Mouse (Mus musculus): ENCODE data around the gene Trpv4.

DNA sequence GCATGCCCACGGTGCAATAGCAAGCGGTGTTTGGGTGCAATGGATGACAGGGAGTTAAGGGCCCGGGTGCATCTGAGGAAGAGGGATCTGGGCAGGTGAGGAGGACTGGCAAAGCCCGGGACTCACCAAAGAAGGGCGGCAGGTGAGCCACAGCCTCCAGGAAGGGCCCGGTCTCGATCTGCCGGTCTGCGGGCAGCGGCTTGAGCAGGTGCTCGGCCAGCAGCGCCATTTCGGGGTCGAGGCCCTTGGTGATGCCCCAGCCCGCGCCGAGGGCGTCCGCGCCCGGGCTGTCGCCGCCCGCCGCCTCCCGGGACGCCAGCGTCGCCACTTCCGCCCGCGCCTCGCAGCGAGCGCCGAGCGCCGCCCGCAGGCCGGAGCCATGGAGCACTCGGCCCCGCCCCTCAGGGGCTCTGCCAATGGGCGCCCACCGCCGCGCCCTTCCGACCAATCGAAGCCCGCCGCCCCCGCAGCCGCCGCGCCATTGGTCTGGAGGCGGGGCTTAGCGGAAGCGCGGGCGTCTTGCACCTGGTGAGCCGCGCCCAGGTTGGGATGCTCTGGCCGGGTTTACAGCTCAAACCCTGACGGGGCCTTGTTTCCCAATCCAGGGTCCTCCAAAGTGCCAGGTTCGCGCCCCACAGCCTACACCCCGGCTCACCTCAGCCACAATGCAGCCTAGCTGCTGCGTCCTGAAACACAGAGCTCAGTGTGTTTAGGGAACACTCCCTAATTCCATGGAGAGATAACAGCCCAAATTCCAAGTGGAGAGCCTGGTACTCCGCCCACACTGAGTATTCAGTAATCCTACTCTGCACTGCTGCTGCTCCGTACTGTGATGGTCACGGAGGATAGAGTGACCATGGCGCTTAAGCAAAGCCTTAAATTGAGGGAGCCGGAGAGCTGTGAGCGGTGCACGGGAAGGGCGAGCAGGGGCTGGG is 32.7 kb upstream of the Trpv4 start, which contains the start of gene Gltp:
- TF ChIP-seq CTCF (IDR thresholded peaks at IDR 0.05; ENCODE audit: borderline replicate concordance, control insufficient read depth, extremely low read depth, insufficient read depth, low read length, poor library complexity) (peak; percentile 68; the same call in 1 of the 2 replicates), POLR2A (IDR thresholded peaks at IDR 0.05; ENCODE audit: control insufficient read depth, extremely low read depth, insufficient read depth, low read length, poor library complexity) (peak; percentile 84)
